Mouse (Mus musculus) monocyte, adult 5-6 weeks (primary cell): Measurements from ENCODE around the gene Nop56. TPM values are rescaled to one million over a fixed set of nuclear protein-coding genes. Genes with fewer than 3 reads are reported as not detected.

Source experiments
- ATAC-seq: fragments of 153-309, 156-312 bp; replicated peaks from 2 replicates; pipeline ENCODE4 v1.8.0; 2017; ENCODE audit warnings: mild to moderate bottlenecking; ENCODE audit not compliant: low TSS enrichment, insufficient number of reproducible peaks, severe bottlenecking, poor library complexity, low FRiP score
- total RNA-seq: library from RNA; stranded (forward); fragments of 200-1000, 200-491, 200-594 nt; gene quantifications from 3 replicates; pipeline ENCODE4 v1.2.3, GENCODE M21; 2017

Nop56 gene
- total RNA-seq, 1 experiment from 2014 or later, result 163 TPM

- no peak for ATAC-seq
These were observed 20.1 kb downstream of the Nop56 start for GRCm38 (mm10) chr2:130294218-130294935.

- ATAC-seq, result no peak
These were observed 20.7 kb downstream of the Nop56 start, which contains the start of gene Ebf4 for GRCm38 (mm10) chr2:130294936-130295277. Gene Ebf4, plus strand, starts transcription at chr2:130295169.

- ATAC-seq, result no peak
These were observed 21.3 kb downstream of the Nop56 start for GRCm38 (mm10) chr2:130295331-130296133.

GRCm38 (mm10) chr2:130296134-130296745, 22.0 kb downstream of the Nop56 start:
- no peak for ATAC-seq

- ATAC-seq, result no peak
These were observed 23.4 kb downstream of the Nop56 start for GRCm38 (mm10) chr2:130297580-130297979.

GRCm38 (mm10) chr2:130303014-130303413, 28.8 kb downstream of the Nop56 start:
- no peak for ATAC-seq

GRCm38 (mm10) chr2:130327057-130327456, 52.8 kb downstream of the Nop56 start:
- no peak for ATAC-seq

Other genes starting within 250 kb of the Nop56 start
- not detected in 3 replicates for gene Tgm6, start 162.0 kb upstream of the Nop56 start, total RNA-seq
- 172 to 203 TPM (median 176 TPM) in 3 replicates for gene Snrpb, start 95.0 kb upstream of the Nop56 start, total RNA-seq
- not detected in 3 replicates for gene Tmc2, start 79.2 kb upstream of the Nop56 start, total RNA-seq
- 103 to 169 TPM (median 112 TPM) in 3 replicates for gene Idh3b, start 10.1 kb downstream of the Nop56 start, total RNA-seq
- gene Ebf4, start 20.7 kb downstream of the Nop56 start, total RNA-seq, result not detected in 3 replicates
- 0.19 to 0.67 TPM in 2 of 3 replicates, not detected in the other for gene Cpxm1, start 123.1 kb downstream of the Nop56 start, total RNA-seq
- not detected in 3 replicates for gene Gm28372, start 130.8 kb downstream of the Nop56 start, total RNA-seq
- gene 1700020A23Rik, start 130.8 kb downstream of the Nop56 start, total RNA-seq, result not detected in 3 replicates
- gene Tmem239, start 132.0 kb downstream of the Nop56 start, total RNA-seq, result not detected in 3 replicates
- gene Vps16, start 149.9 kb downstream of the Nop56 start, total RNA-seq, result 199 to 267 TPM (median 223 TPM) in 3 replicates
- gene Pced1a, start 150.3 kb downstream of the Nop56 start, total RNA-seq, result 20.8 to 40.3 TPM (median 22.5 TPM) in 3 replicates
- gene Ptpra, start 175.8 kb downstream of the Nop56 start, total RNA-seq, result 103 to 177 TPM (median 151 TPM) in 3 replicates